Mouse (Mus musculus) cerebellum, adult 9-10 months (tissue): Measurements from ENCODE around the gene Lims1.

ENCODE experiments used
- DNase-seq: peaks from one replicate; pipeline ENCODE4 v3.0.0; 2022

Gene Lims1

DNA sequence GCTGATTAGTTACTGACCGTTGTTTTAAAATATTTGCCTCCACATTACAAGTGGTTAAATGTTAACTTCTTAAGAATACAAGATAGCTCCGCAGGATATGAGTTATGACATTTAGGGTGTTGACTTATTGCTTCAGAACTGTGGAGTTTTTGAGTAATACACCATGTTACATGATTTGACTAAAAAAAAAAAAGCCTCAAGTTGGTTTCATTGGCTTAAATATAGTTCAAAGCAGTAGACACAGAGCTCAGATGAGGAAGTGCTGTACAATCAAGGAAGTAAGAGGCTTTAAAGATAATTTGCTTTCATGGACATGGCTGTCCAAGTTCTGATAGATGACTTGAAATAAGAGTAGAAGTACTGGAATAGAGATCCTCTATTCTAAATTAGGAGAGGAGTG lies 28.4 kb downstream of the Lims1 start:
- DNase-seq, result no peak

DNA sequence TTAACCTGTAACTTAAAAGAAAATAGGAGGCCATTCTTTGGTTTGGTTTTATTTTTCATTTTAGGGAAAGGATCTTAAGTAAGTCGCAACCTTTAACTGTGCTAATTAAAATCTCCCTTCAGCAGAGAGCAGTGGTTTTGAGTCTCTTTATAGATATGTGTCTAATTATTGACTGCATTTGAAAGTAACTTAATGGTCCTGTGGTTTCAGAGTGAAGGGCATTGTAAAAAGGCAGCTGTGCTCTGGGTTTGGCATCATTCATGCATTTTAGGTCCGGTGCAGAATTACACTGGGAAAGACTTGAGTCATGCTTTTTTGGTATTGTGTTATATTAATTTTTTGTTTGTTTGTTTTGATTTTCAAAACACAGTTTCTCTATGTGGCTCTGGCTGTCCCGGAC lies 29.1 kb downstream of the Lims1 start:
- no peak for DNase-seq

DNA sequence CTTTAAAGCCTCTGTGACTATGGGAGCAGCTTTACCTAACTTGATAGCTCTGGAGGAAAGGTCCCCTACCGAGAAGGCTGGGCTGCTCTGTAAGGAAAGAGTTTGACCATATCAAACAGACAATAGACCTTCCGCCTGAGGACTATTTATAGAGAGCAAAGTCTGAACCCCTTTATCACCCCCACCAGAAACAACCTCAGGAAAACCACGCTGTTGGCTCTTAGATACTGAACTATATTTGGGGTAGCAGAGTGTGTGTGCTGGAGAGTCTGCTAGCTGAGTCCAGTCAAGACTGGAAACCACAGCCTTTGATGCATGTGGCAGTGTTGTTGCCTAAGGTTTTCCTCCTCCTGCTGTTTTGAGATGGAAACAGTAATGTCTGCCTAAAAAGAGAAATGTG lies 31.3 kb downstream of the Lims1 start:
- no peak for DNase-seq

DNA sequence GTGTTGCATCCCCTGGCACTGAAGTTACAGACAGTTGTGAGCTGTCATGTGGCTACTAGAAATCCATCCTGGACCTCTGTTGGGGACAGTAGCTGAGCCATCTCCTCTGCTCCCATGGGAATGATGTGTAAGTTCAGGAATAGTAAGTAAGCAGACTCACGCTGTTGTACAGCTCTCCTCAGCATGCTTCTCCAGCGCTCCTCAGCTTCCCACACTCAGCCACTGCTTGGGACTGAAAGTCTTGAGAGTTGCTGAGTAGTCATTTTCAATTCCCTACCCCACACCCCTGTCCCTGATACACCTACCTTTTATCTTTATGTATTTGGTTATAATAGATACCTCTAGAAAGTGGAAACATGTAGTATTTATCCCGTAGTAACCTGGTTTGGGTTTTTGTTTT lies 33.2 kb downstream of the Lims1 start:
- no peak for DNase-seq

- peak; percentile 66 for DNase-seq
These were observed 35.9 kb downstream of the Lims1 start for GRCm38 (mm10) chr10:58359123-58359522.

GRCm38 (mm10) chr10:58359952-58360351 lies 36.7 kb downstream of the Lims1 start:
- no peak for DNase-seq

DNA sequence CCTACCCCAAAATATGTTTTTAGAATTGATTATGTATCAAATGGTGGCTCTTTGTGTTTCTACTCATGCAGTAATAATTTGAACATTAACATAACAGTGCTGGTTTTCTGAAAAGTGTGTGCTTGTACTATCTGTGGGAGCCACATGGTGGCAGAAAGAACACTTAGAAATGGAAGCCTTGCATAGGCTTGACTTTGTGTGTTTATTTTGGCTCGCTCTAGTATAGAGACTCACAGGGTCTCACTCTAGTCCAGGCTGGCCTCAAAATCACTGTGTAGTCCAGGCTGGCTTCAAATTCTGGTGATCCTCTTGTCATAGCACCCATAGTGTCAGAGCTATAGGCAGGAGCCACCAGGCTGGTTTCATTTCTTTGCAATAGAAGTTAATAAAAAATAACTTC lies 39.5 kb downstream of the Lims1 start:
- DNase-seq, result no peak

- no peak for DNase-seq
These were observed 41.7 kb downstream of the Lims1 start for GRCm38 (mm10) chr10:58364770-58365515.

DNA sequence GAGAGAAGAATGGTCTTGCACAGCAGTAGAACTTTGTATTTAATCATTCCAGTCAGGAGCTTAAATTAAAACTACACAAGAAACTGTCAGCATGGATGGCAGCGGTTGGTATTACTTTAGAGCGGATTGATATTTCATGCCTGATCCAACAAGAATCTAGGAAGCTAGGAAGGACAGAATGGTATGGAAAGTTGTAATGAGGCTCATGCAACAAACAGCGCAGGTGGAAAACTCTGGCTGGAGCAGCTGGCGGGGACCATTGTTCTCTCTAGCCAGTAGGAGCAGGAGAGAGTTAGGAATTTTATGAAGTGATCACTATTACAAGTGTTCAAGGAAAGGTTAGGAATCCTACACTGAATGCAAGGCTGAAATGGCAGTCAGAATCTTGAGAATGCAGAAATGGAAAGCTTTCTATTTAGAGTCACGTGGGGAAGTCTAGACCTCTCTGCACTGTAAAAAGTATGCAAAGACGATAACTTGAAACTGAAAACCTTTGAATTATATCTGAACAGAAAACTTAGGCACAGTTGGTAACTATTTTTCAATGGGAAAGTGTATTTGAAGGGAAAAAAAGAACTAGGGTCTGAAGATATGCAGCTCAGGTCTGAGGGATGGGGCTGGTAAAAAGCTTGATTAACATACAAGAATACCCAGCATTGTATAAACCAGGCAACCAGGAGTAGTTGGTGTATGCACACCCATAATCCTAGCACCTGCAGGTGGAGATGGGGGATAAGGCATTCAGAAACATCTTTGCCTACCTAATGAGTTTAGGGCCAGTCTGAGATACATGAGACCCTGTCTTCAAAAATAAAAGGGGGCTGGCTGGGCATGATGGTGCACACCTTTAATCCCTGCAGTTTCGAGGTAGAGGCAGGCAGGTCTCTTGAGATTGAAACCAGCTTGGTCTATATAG lies 45.8 kb downstream of the Lims1 start:
- DNase-seq, result no peak

DNA sequence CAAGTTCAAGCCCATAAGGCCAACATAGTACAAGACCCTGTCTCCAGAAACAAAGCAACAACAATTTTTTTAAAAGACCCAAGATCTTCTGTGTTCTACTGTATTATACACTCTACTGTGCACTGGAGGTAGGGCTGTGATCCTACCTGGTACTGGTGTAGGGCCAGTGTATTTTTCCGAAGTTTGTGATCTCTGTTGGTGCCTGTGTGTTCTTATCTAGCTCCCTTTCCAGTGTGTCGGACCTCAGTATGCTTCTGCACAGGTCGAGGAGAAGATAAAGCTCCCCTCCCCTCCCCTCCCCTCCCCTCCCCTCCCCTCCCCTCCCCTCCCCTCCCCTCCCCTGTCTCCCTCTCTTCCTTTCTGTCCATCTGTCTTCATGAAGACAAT lies 46.4 kb downstream of the Lims1 start:
- DNase-seq, result no peak

DNA sequence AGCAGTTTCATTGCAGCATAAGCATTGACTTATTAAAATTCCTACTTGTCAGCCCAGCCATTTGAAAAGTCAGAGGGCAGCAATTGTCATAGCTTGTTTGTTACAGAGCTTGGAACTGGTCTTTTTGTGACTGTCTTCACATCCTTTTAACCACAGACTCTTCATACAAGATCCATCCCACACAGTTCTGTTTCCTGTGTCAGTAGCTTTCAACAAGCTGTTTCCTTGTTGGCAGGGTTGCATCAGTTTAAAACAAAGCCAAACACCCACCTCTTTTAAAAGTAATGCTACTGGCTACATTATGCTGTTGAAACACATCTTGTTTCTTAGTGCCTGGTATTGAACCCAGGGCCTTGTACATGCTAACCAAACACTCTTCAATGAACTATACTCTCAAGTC lies 46.9 kb downstream of the Lims1 start:
- no peak for DNase-seq

DNA sequence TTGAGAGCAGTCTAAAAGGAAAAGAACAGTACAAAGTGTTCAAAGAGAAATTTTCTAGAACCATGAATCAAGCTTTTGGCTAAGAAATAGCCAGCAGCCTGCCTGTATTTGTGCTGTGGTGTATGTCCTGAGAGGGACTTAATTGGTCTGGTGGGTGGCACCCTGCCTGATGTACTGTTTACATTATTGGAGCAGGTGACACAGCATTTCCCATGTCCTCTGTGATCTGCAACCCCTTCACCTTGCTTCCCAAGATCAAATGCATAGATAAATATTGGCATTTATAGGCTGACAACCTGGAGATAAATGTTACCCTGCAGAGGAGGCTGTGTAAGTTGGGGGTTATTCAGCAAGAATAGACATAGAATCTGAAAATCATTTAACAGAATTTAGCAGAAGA lies 47.3 kb downstream of the Lims1 start:
- no peak for DNase-seq

DNA sequence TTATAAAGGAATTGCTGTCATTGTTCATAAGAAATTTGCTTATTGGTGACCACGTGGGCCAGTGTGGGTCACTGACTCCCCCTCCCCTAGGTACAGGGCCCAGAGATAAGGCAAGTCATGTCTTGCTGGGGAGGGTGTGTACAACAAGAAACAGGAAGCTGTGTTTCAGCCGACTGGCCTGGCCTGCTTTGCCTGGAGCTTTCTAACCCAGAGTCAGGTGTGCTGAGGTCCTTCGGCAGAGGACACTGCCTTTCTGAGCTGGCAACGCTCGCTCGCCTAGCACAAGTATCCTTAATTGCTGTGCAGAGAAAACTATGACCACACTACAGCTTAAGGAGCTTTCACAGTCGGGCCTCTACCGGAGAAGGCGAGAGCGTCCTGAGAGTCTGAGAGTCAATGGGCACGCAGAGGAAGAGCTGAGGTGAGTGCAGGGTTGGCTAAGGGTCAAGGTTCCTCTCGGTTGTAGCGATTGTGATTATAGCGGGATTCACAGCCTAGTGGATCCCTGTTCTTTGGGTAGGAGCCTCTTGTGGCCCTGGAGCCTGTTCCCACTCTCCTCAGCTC lies 48.1 kb downstream of the Lims1 start:
- no peak for DNase-seq

GRCm38 (mm10) chr10:58372430-58373030 lies 49.3 kb downstream of the Lims1 start:
- DNase-seq, result no peak

DNA sequence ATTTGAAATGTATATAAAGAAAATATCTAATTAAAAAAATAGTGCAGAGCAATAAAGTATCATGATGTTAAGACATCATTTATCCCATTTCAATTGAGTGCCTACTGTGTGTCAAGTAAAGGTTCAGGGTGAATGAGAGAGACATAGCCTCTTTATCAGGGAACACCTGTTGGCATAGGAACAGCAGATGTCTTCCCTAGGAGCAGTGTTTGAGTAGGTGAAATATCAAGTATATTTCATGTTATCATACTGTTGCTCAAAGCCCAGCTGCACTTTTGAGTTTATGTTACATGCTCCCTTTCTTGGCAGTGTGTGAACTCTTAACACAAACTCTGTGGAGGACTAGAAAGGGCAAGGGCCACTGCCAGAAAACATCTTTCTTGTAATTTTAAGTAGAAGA lies 50.6 kb downstream of the Lims1 start:
- no peak for DNase-seq

GRCm38 (mm10) chr10:58377592-58378197 lies 54.4 kb downstream of the Lims1 start:
- DNase-seq, result no peak

DNA sequence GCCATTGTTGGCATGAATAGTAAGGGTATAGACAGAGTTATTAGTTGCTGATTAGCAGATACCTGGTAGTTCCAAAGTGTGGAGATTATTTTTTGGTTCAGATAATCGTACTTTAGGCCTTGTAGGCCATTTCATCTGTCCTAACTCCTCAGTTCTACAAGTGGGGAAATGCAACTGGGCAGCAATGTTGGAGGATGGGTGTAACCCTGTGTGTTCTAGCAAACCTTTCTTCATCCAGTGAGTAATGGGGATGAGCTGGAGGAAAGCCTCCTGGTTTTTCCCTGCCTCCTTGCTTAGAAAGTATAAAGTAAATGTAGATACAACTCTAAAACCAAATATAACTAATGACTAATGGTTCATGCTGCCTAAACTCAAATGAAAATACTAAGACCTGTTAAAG lies 55.1 kb downstream of the Lims1 start:
- no peak for DNase-seq

GRCm38 (mm10) chr10:58379699-58380098 lies 56.4 kb downstream of the Lims1 start:
- no peak for DNase-seq

GRCm38 (mm10) chr10:58381904-58382303 lies 58.6 kb downstream of the Lims1 start:
- no peak for DNase-seq

DNA sequence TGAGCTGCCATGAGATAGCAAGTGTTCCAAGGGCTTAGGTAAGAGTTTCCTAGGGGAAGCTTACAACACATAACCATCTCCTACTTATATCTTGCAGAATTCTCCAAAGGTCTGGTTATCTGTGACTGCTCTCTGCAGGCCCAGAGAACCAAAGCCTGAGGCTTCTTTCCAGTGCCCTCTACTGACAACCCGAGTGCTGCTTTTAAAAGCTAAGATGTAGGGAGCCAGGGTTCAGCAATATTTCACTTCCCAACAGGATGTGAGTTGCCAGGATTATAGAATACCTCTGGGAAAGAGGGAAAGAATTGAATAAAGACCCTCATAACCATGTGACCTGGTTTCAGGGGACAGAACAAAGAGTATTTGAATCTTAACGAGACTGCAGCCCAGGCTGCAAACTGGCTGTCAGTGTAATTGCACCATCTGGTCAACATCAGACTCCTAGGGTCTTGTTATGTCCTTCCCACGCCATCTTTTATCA lies 59.4 kb downstream of the Lims1 start:
- no peak for DNase-seq

DNA sequence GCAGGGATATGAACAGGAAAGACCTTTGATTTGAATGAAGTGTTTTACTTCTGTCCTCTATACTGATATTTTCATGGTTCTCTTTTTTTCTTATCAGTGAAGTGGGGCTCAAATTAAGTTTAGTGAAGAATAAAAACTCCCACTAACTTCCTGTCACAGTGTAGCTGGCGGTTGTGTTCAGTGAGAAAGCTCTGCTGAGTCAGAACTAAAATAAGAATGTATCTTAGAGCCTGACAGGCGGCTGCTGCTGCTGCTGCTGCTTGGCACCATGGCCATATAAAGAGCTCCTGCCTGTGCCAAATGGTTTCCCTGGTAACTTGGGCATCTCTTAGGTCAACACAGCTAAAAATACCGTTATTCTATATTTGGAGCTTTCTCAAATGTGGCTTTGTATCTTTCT lies 60.0 kb downstream of the Lims1 start:
- peak; percentile 75 for DNase-seq

GRCm38 (mm10) chr10:58383761-58384160 lies 60.5 kb downstream of the Lims1 start:
- DNase-seq, result peak; percentile 84

GRCm38 (mm10) chr10:58385629-58386028 lies 62.4 kb downstream of the Lims1 start:
- peak; percentile 70 for DNase-seq
